Mouse (Mus musculus) stomach, embryonic 15.5 days (tissue): ENCODE data around the gene Gpr4. TPM values are rescaled to one million over a fixed set of nuclear protein-coding genes. Genes with fewer than 3 reads are reported as not detected.

Source experiments
- ATAC-seq: fragments of 200-750 bp; cut with Nextera tagmentation; 2 replicates; pipeline ENCODE4 v1.8.0; 2017; ENCODE audit warnings: low read depth, moderate number of reproducible peaks, moderate TSS enrichment; ENCODE audit not compliant: insufficient read depth, low FRiP score
- H3K27ac ChIP-seq: fragments of 300-500 bp; sonication (generic); 2 replicates; pipeline ENCODE4 v1.5.1; 2015; ENCODE audit warnings: mild to moderate bottlenecking, inconsistent platforms
- H3K27me3 ChIP-seq: fragments of 300-500 bp; sonication (generic); replicated peaks from 2 replicates; pipeline ENCODE4 v1.6.1; 2015; ENCODE audit warnings: inconsistent platforms
- H3K36me3 ChIP-seq: fragments of 300-500 bp; sonication (generic); 2 replicates; pipeline ENCODE4 v1.6.1; 2015; ENCODE audit warnings: inconsistent platforms
- H3K4me1 ChIP-seq: fragments of 300-500 bp; sonication (generic); 2 replicates; pipeline ENCODE4 v1.6.1; 2015; ENCODE audit warnings: inconsistent platforms
- H3K4me2 ChIP-seq: fragments of 300-500 bp; sonication (generic); 2 replicates; pipeline ENCODE4 v1.6.1; 2015; ENCODE audit warnings: mild to moderate bottlenecking, inconsistent platforms
- H3K4me3 ChIP-seq: fragments of 300-500 bp; sonication (generic); replicated peaks from 2 replicates; pipeline ENCODE4 v1.5.1; 2015; ENCODE audit warnings: inconsistent platforms
- H3K9ac ChIP-seq: fragments of 300-500 bp; sonication (generic); 2 replicates; pipeline ENCODE4 v1.6.1; 2015; ENCODE audit warnings: inconsistent platforms
- H3K9me3 ChIP-seq: fragments of 300-500 bp; sonication (generic); 2 replicates; pipeline ENCODE4 v1.6.1; 2016; ENCODE audit warnings: inconsistent platforms
- WGBS: fragments of 180-500 bp; shearing (Covaris S2); methylation state at CpG from one replicate; pipeline ENCODE4 v1.1.7; 2015; 5-methylcytosine and 5-hydroxymethylcytosine counted together
- polyA plus RNA-seq: library from polyadenylated mRNA; unstranded; fragments of >200 nt; fragmentation: Nextera tagmentation; extraction: Ambion mirVana; gene quantifications from 2 replicates; pipeline ENCODE4 v1.2.1, GENCODE M21; 2015

The Gpr4 gene
- polyA plus RNA-seq, 1 experiment from 2014 or later: 1.6 TPM

DNA sequence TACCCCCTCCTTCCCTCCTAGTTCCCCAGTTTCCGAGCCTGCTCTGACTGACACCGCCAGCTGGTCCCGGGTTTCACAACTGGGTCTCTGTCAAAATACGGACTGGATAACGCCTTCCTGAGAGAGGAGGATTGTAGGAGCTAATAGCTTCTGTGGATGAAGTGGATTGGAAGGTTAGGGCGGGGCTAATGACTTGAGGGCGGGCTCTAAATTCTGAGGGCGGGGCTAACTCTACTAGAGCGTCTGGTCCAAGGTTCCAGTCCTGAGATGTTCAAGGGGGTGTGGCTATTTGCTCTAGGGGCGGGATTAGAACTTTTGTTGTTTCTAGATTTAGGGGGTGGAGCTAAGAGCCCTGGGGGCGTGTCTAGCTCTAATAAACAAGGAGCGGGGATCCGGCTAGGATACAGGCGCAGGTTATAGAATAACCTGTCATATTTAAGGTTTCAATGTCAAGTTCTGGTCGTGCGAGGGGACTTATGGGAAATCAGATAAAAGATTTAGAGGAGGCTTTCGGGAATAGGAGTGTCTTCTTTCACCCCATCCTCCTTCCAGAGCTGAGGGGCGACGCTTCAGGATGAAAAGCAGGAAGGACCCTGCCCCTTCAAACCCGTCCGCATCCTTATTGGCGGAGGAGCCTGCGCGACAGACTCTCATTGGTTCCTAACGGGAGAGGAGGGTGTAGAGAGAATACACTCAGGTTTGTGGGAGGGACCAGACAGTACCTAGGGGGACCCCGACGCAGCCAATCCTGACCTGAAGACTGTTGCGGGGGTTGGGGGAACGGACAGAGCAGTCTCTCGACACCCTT is 36.4 kb upstream of the Gpr4 start, which contains the start of gene Eml2:
Gene Eml2, plus strand, starts transcription at position 714 of the 808 bp plus-strand sequence.
- Histone ChIP-seq H3K9ac (no peak within 1 kb of the TSS), H3K36me3 (no peaks in the 10 kb centered on the region), H3K4me2 (peak within 1 kb of the TSS; percentile 39), H3K9me3 (no peaks in the 10 kb centered on the region), H3K27me3 (peaks cover 51% of the 10 kb centered on the region), H3K4me1 (peaks cover 23% of the 10 kb centered on the region), H3K27ac (no peak within 1 kb of the TSS), H3K4me3 (peak within 1 kb of the TSS; percentile 20)
- ATAC-seq: peak; percentile 27; the same call in 1 of the 2 replicates
- 2% methylated on average over 30 of the region's 30 CpGs for WGBS

- peak overlapping the region; percentile 20 for H3K4me3 ChIP-seq
Observed at GRCm38 (mm10) chr7:19176516-19176947, 35.8 kb upstream of the Gpr4 start.

DNA sequence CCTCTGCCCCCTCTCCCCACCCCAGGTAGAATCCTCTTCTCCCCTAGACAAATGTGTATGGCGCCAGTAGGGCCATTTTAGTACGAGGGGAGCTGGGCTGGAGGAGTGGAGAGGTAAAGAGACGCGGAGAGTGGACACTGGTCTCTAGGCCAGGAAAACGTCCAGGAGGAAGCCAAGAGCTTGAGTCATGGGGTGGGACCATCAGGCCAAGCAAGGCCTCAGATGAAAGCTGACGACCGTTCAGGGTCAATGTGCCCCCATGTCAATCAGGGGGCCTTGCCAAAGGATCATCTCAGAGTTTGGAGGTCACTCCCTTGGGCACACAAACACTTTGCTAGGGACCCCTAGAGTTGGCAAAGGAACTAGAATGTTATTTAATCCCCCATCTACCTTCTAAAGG is 35.1 kb upstream of the Gpr4 start:
- 69% methylated on average over 7 of the region's 7 CpGs for WGBS
- peaks cover 51% of the 10 kb centered on the region for H3K27me3 ChIP-seq
- H3K4me2 ChIP-seq: no peak overlapping the region
- H3K9me3 ChIP-seq: no peaks in the 10 kb centered on the region
- no peak overlapping the region for H3K9ac ChIP-seq
- H3K4me3 ChIP-seq: no peak overlapping the region
- no peaks in the 10 kb centered on the region for H3K36me3 ChIP-seq
- H3K27ac ChIP-seq: no peak overlapping the region
- ATAC-seq: no peak
- peaks cover 28% of the 10 kb centered on the region for H3K4me1 ChIP-seq

More at GRCm38 (mm10) chr7:19176516-19176947, 35.8 kb upstream of the Gpr4 start:
- H3K4me2 ChIP-seq: peak overlapping the region; percentile 39
- ATAC-seq: no peak
- H3K9ac ChIP-seq: no peak overlapping the region
- 3% methylated on average over 17 of the region's 21 CpGs for whole genome bisulfite sequencing
- H3K27me3 ChIP-seq: peaks cover 51% of the 10 kb centered on the region
- H3K9me3 ChIP-seq: no peaks in the 10 kb centered on the region
- H3K36me3 ChIP-seq: no peaks in the 10 kb centered on the region
- peaks cover 26% of the 10 kb centered on the region for H3K4me1 ChIP-seq
- H3K27ac ChIP-seq: no peak overlapping the region

DNA sequence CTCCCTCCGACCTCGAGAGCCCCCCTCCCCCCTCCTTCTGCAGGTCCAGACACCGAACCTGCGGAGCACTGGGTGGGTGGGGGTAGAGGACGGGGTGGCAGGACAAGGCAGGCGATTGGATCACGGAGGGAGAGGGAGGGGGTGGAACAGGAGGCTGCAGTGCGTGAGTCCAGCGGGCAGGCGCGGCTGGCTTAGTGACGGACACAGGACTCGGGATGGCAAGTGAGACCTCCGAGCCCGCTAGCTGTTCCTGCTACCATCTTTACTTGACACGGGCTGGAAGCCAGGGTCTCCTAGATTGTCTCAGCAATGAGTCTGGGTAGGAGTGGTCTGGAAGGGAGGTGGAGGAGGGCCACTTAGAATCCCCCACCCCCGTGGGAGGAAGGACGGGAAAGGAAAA is 34.3 kb upstream of the Gpr4 start:
- H3K4me3 ChIP-seq: no peak overlapping the region; the same call in 1 of the 2 replicates
- peaks cover 30% of the 10 kb centered on the region for H3K4me1 ChIP-seq
- H3K9ac ChIP-seq: no peak overlapping the region
- H3K36me3 ChIP-seq: no peaks in the 10 kb centered on the region
- H3K4me2 ChIP-seq: 0 out of 2 replicates have a peak overlapping the region, but pooled peaks have one; percentile 11
- no peaks in the 10 kb centered on the region for H3K9me3 ChIP-seq
- no peak overlapping the region for H3K27ac ChIP-seq
- ATAC-seq: no peak
- peaks cover 51% of the 10 kb centered on the region for H3K27me3 ChIP-seq
- WGBS: 11% methylated on average over 18 of the region's 18 CpGs

DNA sequence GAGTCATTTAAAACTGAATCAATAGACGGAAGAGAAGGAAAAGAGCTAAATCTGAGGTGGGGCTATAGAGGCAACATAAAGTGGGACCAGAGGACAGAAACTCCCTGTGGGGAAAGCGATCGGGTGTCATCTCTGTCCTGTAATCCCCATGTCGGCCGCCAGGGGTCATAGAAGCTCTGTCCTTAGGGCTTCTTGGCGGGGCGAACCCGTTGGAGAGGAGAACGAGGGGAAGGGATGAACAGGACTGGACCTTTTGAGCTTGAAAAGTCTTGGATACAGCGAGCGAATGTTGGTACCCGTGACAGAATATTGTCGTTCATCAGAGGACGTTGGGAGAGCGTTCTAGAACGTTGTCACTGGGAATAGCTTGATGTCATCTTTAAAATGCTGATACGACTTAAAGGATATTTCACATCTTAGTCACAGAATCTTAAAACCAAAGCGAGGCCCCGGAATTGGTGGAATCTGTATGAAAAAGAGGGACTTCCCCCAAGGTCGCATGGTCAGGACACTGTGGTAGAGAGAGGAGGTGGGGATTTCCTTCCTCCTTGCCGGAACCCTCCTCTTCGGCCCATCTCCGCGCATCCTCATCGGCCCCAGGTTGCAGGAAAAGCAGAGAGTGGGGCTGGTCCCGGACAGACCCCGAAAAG is 33.8 kb upstream of the Gpr4 start:
- Histone ChIP-seq H3K4me1 (peaks cover 30% of the 10 kb centered on the region), H3K9ac (no peak overlapping the region), H3K27me3 (peaks cover 51% of the 10 kb centered on the region), H3K4me3 (peak overlapping the region; percentile 12; the same call in 1 of the 2 replicates), H3K9me3 (no peaks in the 10 kb centered on the region), H3K27ac (no peak overlapping the region), H3K36me3 (no peaks in the 10 kb centered on the region), H3K4me2 (peak overlapping the region; percentile 47)
- 6% methylated on average over 27 of the region's 27 CpGs for WGBS
- no peak for ATAC-seq

DNA sequence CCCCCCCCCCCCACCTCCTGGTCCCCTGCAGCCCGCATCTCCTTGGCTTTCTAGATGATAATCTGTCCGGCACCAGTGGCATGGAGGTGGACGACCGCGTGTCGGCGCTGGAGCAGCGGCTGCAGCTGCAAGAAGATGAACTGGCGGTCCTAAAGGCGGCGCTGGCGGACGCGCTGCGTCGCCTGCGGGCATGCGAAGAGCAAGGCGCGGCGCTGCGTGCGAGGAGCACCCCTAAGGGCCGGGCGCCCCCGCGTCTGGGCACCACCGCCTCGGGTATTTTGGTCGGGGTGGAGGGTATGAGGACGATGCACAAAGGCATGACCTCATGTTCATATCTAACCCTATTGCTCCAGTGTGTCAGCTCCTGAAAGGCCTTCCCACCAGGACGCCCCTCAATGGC is 33.2 kb upstream of the Gpr4 start:
- Histone ChIP-seq H3K9ac (no peak overlapping the region), H3K27me3 (peaks cover 51% of the 10 kb centered on the region), H3K9me3 (no peaks in the 10 kb centered on the region), H3K27ac (no peak overlapping the region), H3K4me3 (peak overlapping the region; percentile 12), H3K4me2 (peak overlapping the region; percentile 47), H3K36me3 (0 out of 2 replicates have a peak, but pooled peaks cover 2% of the 10 kb centered on the region), H3K4me1 (peaks cover 30% of the 10 kb centered on the region)
- ATAC-seq: no peak
- under 1% methylated on average over 32 of the region's 32 CpGs for WGBS

DNA sequence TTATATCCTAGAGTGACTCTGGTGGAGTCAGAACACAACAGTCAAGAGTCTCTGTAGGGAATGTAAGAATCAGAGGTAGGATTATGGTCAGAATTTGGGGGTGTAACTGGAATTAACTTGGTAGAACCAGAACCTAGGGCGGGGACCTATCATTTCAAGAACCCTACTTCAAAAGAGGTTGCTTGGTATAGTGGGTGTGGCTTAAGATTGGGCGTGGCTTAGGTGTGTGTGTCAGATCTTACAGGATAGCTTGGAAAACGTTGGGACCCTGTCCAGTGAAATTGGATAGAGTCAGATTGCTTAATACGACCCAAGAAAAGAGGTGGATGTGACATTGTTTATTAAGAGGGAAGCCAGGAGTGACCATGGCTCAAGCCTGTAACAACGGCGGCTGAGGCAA is 32.4 kb upstream of the Gpr4 start:
- WGBS: 36% methylated on average over 6 of the region's 6 CpGs
- H3K27me3 ChIP-seq: peaks cover 51% of the 10 kb centered on the region

GRCm38 (mm10) chr7:19180862-19181429 is 31.4 kb upstream of the Gpr4 start:
- Histone ChIP-seq H3K27me3 (peaks cover 44% of the 10 kb centered on the region), H3K4me1 (peaks cover 31% of the 10 kb centered on the region), H3K27ac (peak overlapping the region; percentile 18; the same call in 1 of the 2 replicates), H3K4me3 (peak overlapping the region; percentile 60), H3K4me2 (peak overlapping the region; percentile 85), H3K36me3 (0 out of 2 replicates have a peak, but pooled peaks cover 2% of the 10 kb centered on the region), H3K9ac (peak overlapping the region; percentile 31; the same call in 1 of the 2 replicates), H3K9me3 (no peaks in the 10 kb centered on the region)
- ATAC-seq: peak; percentile 28; the same call in 1 of the 2 replicates
- WGBS: under 1% methylated on average over 27 of the region's 27 CpGs

More for the DNA sequence above, 32.4 kb upstream of the Gpr4 start:
- Histone ChIP-seq H3K9me3 (no peaks in the 10 kb centered on the region), H3K36me3 (0 out of 2 replicates have a peak, but pooled peaks cover 2% of the 10 kb centered on the region), H3K4me1 (peaks cover 33% of the 10 kb centered on the region), H3K9ac (no peak overlapping the region), H3K4me2 (peak overlapping the region; percentile 47; the same call in 1 of the 2 replicates), H3K4me3 (no peak overlapping the region), H3K27ac (no peak overlapping the region)
- ATAC-seq: no peak

- no peak overlapping the region for H3K27ac ChIP-seq
- no peaks in the 10 kb centered on the region for H3K9me3 ChIP-seq
- peaks cover 12% of the 10 kb centered on the region for H3K27me3 ChIP-seq
- no peak overlapping the region for H3K4me2 ChIP-seq
- H3K4me3 ChIP-seq: no peak overlapping the region
- ATAC-seq: no peak
- peaks cover 22% of the 10 kb centered on the region for H3K4me1 ChIP-seq
- H3K36me3 ChIP-seq: 0 out of 2 replicates have a peak, but pooled peaks cover 2% of the 10 kb centered on the region
- 82% methylated on average over 2 of the region's 2 CpGs for WGBS
- no peak overlapping the region for H3K9ac ChIP-seq
Observed at GRCm38 (mm10) chr7:19184250-19184649, 28.1 kb upstream of the Gpr4 start.

GRCm38 (mm10) chr7:19184758-19185157 is 27.6 kb upstream of the Gpr4 start:
- Histone ChIP-seq H3K27me3 (peaks cover 7% of the 10 kb centered on the region), H3K9ac (peak overlapping the region; percentile 19; the same call in 1 of the 2 replicates), H3K4me3 (no peak overlapping the region), H3K4me1 (peaks cover 17% of the 10 kb centered on the region), H3K9me3 (no peaks in the 10 kb centered on the region), H3K36me3 (0 out of 2 replicates have a peak, but pooled peaks cover 2% of the 10 kb centered on the region), H3K27ac (no peak overlapping the region), H3K4me2 (no peak overlapping the region)
- ATAC-seq: no peak
- WGBS: 78% methylated on average over 6 of the region's 6 CpGs

- peaks cover 25% of the 10 kb centered on the region for H3K36me3 ChIP-seq
- H3K4me1 ChIP-seq: no peaks in the 10 kb centered on the region
- H3K27ac ChIP-seq: no peak overlapping the region
- WGBS: 95% methylated on average over 4 of the region's 4 CpGs
- no peaks in the 10 kb centered on the region for H3K27me3 ChIP-seq
- no peak overlapping the region for H3K4me2 ChIP-seq
- no peak overlapping the region for H3K9ac ChIP-seq
- H3K4me3 ChIP-seq: no peak overlapping the region
- no peak for ATAC-seq
- H3K9me3 ChIP-seq: no peaks in the 10 kb centered on the region
Observed at GRCm38 (mm10) chr7:19194676-19195075, 17.7 kb upstream of the Gpr4 start.
